Mouse (Mus musculus) lung, postnatal 25 days (tissue): ENCODE data around the gene Strada.
A peak's percentile ranks its signal among the peaks of the same experiment; 100 is the strongest.
"Not testable (repeated sequence)": the region's sequence is repeated elsewhere in the genome, so short reads cannot be mapped to it uniquely, and the experiment has no call there.

Experiments
- DNase-seq: peaks from one replicate; pipeline ENCODE4 v3.0.0; 2022; ENCODE audit warnings: low spot score

Gene Strada

GRCm38 (mm10) chr11:106202123-106202465 is at the start of gene Strada:
Gene Strada (minus strand): TSS chr11:106202168.
- DNase-seq: no peak

GRCm38 (mm10) chr11:106249326-106249725 is 47.4 kb upstream of the Strada start:
- DNase-seq: no peak

- no peak for DNase-seq
Measured at GRCm38 (mm10) chr11:106246834-106247233, 44.9 kb upstream of the Strada start.

GRCm38 (mm10) chr11:106233978-106234377 is 32.0 kb upstream of the Strada start:
- not testable (repeated sequence) for DNase-seq

- DNase-seq: no peak
Measured at GRCm38 (mm10) chr11:106220603-106221002, 18.6 kb upstream of the Strada start.

GRCm38 (mm10) chr11:106216730-106217490 is 14.9 kb upstream of the Strada start, which contains the start of gene Ddx42:
Gene Ddx42 (plus strand): TSS chr11:106216926.
- DNase-seq: peak; percentile 92

- peak; percentile 99 for DNase-seq
Measured at GRCm38 (mm10) chr11:106215927-106216729, 14.2 kb upstream of the Strada start, which contains the start of gene Ccdc47. Gene Ccdc47 (minus strand): TSS chr11:106216344.

- no peak for DNase-seq
Measured at GRCm38 (mm10) chr11:106215450-106215859, 13.5 kb upstream of the Strada start.

- no peak for DNase-seq
Measured at GRCm38 (mm10) chr11:106214856-106215255, 12.9 kb upstream of the Strada start.

- DNase-seq: no peak
Measured at GRCm38 (mm10) chr11:106212771-106213170, 10.8 kb upstream of the Strada start.

GRCm38 (mm10) chr11:106201337-106202122 is 438 bp downstream of the Strada start:
- no peak for DNase-seq

- DNase-seq: no peak
Measured at GRCm38 (mm10) chr11:106200756-106201155, 1.2 kb downstream of the Strada start.

- not testable (repeated sequence) for DNase-seq
Measured at GRCm38 (mm10) chr11:106199997-106200396, 2.0 kb downstream of the Strada start.

- no peak for DNase-seq
Measured at GRCm38 (mm10) chr11:106198277-106198676, 3.7 kb downstream of the Strada start.

GRCm38 (mm10) chr11:106195341-106195740 is 6.6 kb downstream of the Strada start:
- no peak for DNase-seq

- DNase-seq: no peak
Measured at GRCm38 (mm10) chr11:106194891-106195290, 7.1 kb downstream of the Strada start.

- no peak for DNase-seq
Measured at GRCm38 (mm10) chr11:106194155-106194541, 7.8 kb downstream of the Strada start.

- peak; percentile 97 for DNase-seq
Measured at GRCm38 (mm10) chr11:106193371-106194154, 8.4 kb downstream of the Strada start.

- no peak for DNase-seq
Measured at GRCm38 (mm10) chr11:106192657-106193370, 9.2 kb downstream of the Strada start.

GRCm38 (mm10) chr11:106192241-106192640 is 9.7 kb downstream of the Strada start:
- no peak for DNase-seq

- DNase-seq: no peak
Measured at GRCm38 (mm10) chr11:106191716-106192115, 10.3 kb downstream of the Strada start.
